Mouse (Mus musculus) hindbrain, embryonic 12.5 days (tissue): ENCODE data around the gene Smad3. TPM values are rescaled to one million over a fixed set of nuclear protein-coding genes. Genes with fewer than 3 reads are reported as not detected.

ENCODE experiments used
- ATAC-seq: fragments of 200-750 bp; cut with Nextera tagmentation; 2 replicates; pipeline ENCODE4 v1.8.0; 2017; ENCODE audit warnings: moderate TSS enrichment; ENCODE audit not compliant: low FRiP score
- H3K27ac ChIP-seq: fragments of 300-500 bp; sonication (generic); 2 replicates; pipeline ENCODE4 v1.5.1; 2016; ENCODE audit warnings: mild to moderate bottlenecking
- H3K27me3 ChIP-seq: fragments of 300-500 bp; sonication (generic); 2 replicates; pipeline ENCODE4 v1.6.1; 2016; ENCODE audit warnings: mild to moderate bottlenecking
- H3K36me3 ChIP-seq: fragments of 300-500 bp; sonication (generic); 2 replicates; pipeline ENCODE4 v1.6.1; 2016; ENCODE audit warnings: mild to moderate bottlenecking
- H3K4me1 ChIP-seq: fragments of 300-500 bp; sonication (generic); 2 replicates; pipeline ENCODE4 v1.6.1; 2016
- H3K4me2 ChIP-seq: fragments of 300-500 bp; sonication (generic); replicated peaks from 2 replicates; pipeline ENCODE4 v1.6.1; 2016; ENCODE audit warnings: mild to moderate bottlenecking
- H3K4me3 ChIP-seq: fragments of 300-500 bp; sonication (generic); 2 replicates; pipeline ENCODE4 v1.5.1; 2016; ENCODE audit warnings: mild to moderate bottlenecking
- H3K9ac ChIP-seq: fragments of 300-500 bp; sonication (generic); 2 replicates; pipeline ENCODE4 v1.6.1; 2016; ENCODE audit warnings: mild to moderate bottlenecking, moderate library complexity
- H3K9me3 ChIP-seq: fragments of 300-500 bp; sonication (generic); replicated peaks from 2 replicates; pipeline ENCODE4 v1.6.1; 2016; ENCODE audit warnings: mild to moderate bottlenecking
- WGBS: fragments of 180-500 bp; shearing (Covaris S2); methylation state at CpG from one replicate; pipeline ENCODE4 v1.1.7; 2016; 5-methylcytosine and 5-hydroxymethylcytosine counted together
- polyA plus RNA-seq: library from polyadenylated mRNA; unstranded; fragments of >200 nt; fragmentation: Nextera tagmentation; extraction: Ambion mirVana; gene quantifications from 2 replicates; pipeline ENCODE4 v1.2.1, GENCODE M21; 2016

Smad3 gene
- polyA plus RNA-seq, 1 experiment from 2014 or later = 25.4 TPM

GRCm38 (mm10) chr9:63678076-63678475 lies 79.7 kb downstream of the Smad3 start:
- WGBS = 95% methylated on average over 1 of the region's 1 CpGs
- no peak for ATAC-seq
- H3K4me2 ChIP-seq = no peak overlapping the region

DNA sequence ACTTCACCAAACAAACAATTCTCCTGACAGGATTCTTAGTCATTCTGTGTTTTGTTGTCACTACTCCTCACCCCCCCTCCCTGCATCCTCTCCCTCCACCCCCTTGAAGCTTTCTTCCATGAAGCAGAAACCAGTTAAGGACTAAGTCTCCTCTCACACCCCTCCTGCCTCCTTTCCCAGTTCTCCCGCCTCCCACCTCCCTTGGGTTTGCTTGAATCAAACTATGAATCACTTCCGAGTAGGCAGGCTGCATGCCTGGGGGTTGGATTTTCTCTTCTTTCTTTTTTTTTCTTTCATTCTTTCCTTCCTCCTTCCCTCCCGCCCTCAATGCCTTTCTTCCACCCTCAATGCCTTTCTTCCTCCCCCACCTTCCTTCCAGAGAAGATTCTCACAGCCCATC lies 80.2 kb downstream of the Smad3 start:
- ATAC-seq = no peak
- H3K4me1 ChIP-seq = peaks cover 10% of the 10 kb centered on the region; the same call in 1 of the 2 replicates
- no peaks in the 10 kb centered on the region for H3K36me3 ChIP-seq
- no peaks in the 10 kb centered on the region for H3K9me3 ChIP-seq
- WGBS = 61% methylated on average over 3 of the region's 3 CpGs
- H3K9ac ChIP-seq = no peak overlapping the region
- no peak overlapping the region for H3K4me2 ChIP-seq
- H3K4me3 ChIP-seq = no peak overlapping the region
- no peaks in the 10 kb centered on the region for H3K27me3 ChIP-seq
- no peak overlapping the region for H3K27ac ChIP-seq

More at GRCm38 (mm10) chr9:63678076-63678475, 79.7 kb downstream of the Smad3 start:
- Histone ChIP-seq H3K27me3 (no peaks in the 10 kb centered on the region), H3K9ac (no peak overlapping the region), H3K36me3 (no peaks in the 10 kb centered on the region), H3K9me3 (no peaks in the 10 kb centered on the region), H3K4me1 (peaks cover 7% of the 10 kb centered on the region; the same call in 1 of the 2 replicates), H3K27ac (no peak overlapping the region), H3K4me3 (no peak overlapping the region)

DNA sequence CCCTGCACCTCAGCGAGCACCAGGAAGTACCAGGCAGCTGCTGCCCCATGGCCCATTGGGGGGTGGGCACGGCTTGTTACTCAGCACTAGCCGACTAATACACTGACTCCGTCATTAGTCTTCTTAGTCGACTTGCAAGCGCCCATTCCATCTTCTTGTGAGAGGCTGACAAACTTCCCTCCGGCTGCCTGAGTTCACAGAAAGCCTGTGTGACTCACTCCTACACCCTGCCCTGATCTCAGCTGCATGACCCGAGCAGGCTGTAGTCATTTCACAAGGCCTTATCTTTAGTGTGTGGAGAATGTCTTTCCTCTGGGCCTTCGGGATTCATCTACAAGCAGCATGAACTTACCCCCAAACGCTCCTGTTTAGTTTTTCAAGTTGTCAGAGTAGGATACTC lies 83.2 kb downstream of the Smad3 start:
- Histone ChIP-seq H3K27me3 (no peaks in the 10 kb centered on the region), H3K4me1 (peaks cover 13% of the 10 kb centered on the region; the same call in 1 of the 2 replicates), H3K36me3 (no peaks in the 10 kb centered on the region), H3K4me2 (no peak overlapping the region), H3K9ac (no peak overlapping the region), H3K9me3 (no peaks in the 10 kb centered on the region), H3K27ac (no peak overlapping the region), H3K4me3 (no peak overlapping the region)
- 90% methylated on average over 10 of the region's 10 CpGs for WGBS
- ATAC-seq = no peak

DNA sequence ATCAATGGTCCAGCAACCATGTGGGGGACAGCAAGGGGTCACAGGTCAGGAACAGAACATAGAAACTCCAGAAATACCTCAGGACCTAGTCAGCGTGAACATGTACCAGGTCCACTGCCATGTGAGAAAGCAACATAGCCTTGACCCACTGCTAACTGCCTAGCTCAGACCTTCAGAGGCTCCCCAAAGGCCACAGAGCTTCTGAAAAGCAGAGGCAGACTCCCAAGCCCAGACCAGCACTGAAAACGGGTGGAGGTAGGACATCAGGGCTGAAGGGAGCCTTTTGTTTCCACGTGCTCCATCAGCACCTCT lies 84.3 kb downstream of the Smad3 start:
- ATAC-seq = no peak
- WGBS = 79% methylated on average over 3 of the region's 3 CpGs

GRCm38 (mm10) chr9:63672797-63673493 lies 84.8 kb downstream of the Smad3 start:
- H3K9me3 ChIP-seq = no peaks in the 10 kb centered on the region
- no peaks in the 10 kb centered on the region for H3K36me3 ChIP-seq
- no peak overlapping the region for H3K4me3 ChIP-seq
- no peak overlapping the region; the same call in 1 of the 2 replicates for H3K27ac ChIP-seq
- WGBS = 75% methylated on average over 8 of the region's 8 CpGs
- H3K9ac ChIP-seq = no peak overlapping the region
- no peak overlapping the region for H3K4me2 ChIP-seq
- ATAC-seq = no peak
- peaks cover 26% of the 10 kb centered on the region for H3K4me1 ChIP-seq
- H3K27me3 ChIP-seq = no peaks in the 10 kb centered on the region

More for the DNA sequence above, 84.3 kb downstream of the Smad3 start:
- Histone ChIP-seq H3K9ac (no peak overlapping the region), H3K27me3 (no peaks in the 10 kb centered on the region), H3K9me3 (no peaks in the 10 kb centered on the region), H3K27ac (no peak overlapping the region), H3K4me3 (no peak overlapping the region), H3K4me1 (peaks cover 22% of the 10 kb centered on the region), H3K4me2 (no peak overlapping the region), H3K36me3 (no peaks in the 10 kb centered on the region)

DNA sequence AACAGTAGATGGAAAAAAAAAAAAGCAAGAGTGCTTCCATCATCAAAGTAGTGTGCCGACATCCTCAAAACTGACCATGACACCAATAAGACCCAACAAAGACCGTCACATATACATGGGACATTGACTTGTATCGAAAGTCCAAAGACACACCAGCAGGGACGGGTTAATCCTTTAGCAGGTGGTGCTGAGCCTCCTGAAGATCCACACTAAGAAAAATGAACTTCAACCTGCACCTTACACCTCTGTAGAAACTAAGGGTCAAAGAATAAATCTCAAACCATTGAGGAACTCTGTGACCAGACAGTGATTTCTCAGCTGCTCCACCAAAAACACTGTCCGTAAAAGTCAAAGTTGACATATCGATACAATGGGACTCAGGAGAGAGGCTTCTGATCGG lies 88.0 kb downstream of the Smad3 start:
- Histone ChIP-seq H3K9me3 (no peaks in the 10 kb centered on the region), H3K9ac (no peak overlapping the region), H3K4me3 (no peak overlapping the region), H3K36me3 (no peaks in the 10 kb centered on the region), H3K4me1 (peaks cover 58% of the 10 kb centered on the region), H3K27ac (no peak overlapping the region), H3K4me2 (no peak overlapping the region), H3K27me3 (no peaks in the 10 kb centered on the region)
- no peak for ATAC-seq
- 94% methylated on average over 7 of the region's 7 CpGs for WGBS

DNA sequence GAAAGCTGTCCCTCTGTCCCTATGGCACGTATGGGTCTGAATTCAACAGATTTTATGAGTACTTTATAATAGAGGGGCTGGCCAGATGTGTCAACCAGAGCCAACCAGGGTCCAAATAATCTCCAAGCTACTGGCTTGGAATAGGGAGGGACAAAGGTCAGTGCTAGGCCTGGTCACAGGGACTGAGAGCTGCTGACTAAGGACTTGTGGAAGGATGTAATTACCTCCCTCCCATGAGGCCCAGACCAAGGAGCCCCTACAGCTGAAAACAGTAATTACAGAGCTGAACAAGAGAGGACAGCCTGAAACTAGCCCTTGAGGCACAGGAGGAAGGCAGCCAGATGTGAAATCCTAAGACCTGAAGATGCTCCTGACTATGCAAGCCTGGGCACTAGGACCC lies 89.2 kb downstream of the Smad3 start:
- peaks cover 66% of the 10 kb centered on the region for H3K4me1 ChIP-seq
- no peaks in the 10 kb centered on the region for H3K27me3 ChIP-seq
- ATAC-seq = no peak
- no peaks in the 10 kb centered on the region for H3K36me3 ChIP-seq
- H3K4me3 ChIP-seq = no peak overlapping the region
- no peak overlapping the region for H3K4me2 ChIP-seq
- no peak overlapping the region for H3K9ac ChIP-seq
- no peak overlapping the region for H3K27ac ChIP-seq
- 67% methylated on average over 1 of the region's 1 CpGs for WGBS
- no peaks in the 10 kb centered on the region for H3K9me3 ChIP-seq

- no peak overlapping the region for H3K27ac ChIP-seq
- H3K9me3 ChIP-seq = no peaks in the 10 kb centered on the region
- H3K4me1 ChIP-seq = peaks cover 63% of the 10 kb centered on the region
- no peak overlapping the region for H3K4me3 ChIP-seq
- no peaks in the 10 kb centered on the region for H3K27me3 ChIP-seq
- H3K9ac ChIP-seq = no peak overlapping the region
- no peaks in the 10 kb centered on the region for H3K36me3 ChIP-seq
- 77% methylated on average over 8 of the region's 8 CpGs for WGBS
- no peak for ATAC-seq
- H3K4me2 ChIP-seq = no peak overlapping the region
Measured at GRCm38 (mm10) chr9:63667373-63667724, 90.4 kb downstream of the Smad3 start.

DNA sequence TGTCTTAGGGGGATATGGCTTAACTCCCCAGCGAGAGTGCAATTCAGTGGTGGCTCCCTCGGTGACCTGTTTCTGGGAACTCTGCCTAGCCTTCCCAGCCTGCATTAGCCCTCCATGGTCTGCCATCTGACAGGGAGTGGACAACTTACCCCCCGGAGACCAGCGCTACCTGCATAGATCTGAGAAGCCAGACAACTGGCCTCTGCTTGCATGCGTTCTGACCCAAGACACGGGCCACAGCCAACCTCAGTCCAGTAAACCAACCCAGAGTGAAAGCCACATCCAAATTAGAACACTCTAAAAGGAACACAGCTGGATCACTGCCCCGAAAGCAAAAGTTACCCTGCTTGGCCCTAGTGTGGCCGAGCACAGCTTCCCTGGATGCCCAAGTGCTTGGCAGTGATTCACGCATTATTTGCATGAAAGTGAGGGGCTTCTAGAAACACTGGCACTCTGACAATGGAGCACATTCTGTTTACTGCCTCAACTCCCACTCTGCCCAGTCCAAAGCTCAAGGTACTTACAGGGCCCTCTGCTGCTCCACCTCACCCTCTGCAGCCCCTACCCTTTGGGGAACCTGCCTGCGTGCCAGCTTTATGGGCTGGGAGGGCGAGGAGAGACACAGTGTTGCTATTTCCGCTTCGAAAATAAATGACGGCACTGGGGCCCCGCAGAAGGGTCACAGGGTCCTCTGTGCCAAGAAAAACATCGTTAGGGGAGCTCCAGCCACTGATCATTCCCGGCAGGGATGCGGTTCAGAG lies 91.0 kb downstream of the Smad3 start:
- no peaks in the 10 kb centered on the region for H3K9me3 ChIP-seq
- no peak overlapping the region for H3K9ac ChIP-seq
- 0 out of 2 replicates have a peak overlapping the region, but pooled peaks have one; percentile 12 for H3K27ac ChIP-seq
- H3K27me3 ChIP-seq = no peaks in the 10 kb centered on the region
- WGBS = 73% methylated on average over 18 of the region's 18 CpGs
- peaks cover 61% of the 10 kb centered on the region for H3K4me1 ChIP-seq
- no peak overlapping the region for H3K4me2 ChIP-seq
- H3K36me3 ChIP-seq = no peaks in the 10 kb centered on the region
- no peak overlapping the region for H3K4me3 ChIP-seq
- no peak for ATAC-seq

DNA sequence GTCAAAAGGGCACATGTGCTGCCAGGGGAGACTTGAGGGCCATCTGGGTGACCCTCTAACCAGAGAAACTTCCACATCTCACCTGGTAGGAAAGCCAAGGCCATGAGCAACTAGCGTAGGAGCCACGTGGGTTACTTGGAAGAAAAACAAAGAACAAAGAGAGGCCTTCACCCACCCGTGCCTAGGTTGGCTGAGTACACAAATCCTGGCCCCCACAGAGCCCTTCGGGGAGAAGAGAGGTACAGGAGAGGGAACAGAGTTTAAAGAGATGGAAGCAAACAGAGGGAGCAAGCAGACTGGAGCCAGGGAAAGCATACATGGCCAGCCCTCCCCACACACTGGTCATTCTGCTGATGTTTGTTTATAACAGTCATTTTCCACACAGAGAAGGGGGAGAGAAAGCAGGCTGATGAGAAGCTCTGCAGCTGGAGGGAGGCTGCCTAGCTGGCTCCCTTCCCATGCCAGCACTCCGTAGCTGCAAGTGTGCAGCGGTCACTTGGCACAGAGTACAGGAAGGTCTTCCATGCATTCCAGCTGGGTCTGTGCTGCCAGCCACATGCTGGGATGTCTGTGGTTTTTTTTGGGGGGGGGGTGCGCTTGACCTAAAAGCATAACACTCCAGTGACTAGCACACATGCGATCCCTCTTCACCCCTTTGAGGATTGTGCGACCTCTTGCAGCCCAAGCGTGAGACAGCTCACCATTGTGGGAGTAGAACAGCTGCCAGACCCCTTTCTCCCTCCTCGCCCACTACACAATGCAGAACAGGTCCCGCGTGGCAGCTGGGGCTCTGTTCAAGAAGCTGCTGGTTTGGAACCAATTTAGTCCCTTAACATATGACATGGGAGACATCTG lies 92.8 kb downstream of the Smad3 start:
- Histone ChIP-seq H3K9me3 (no peaks in the 10 kb centered on the region), H3K4me3 (no peak overlapping the region), H3K27me3 (no peaks in the 10 kb centered on the region), H3K9ac (no peak overlapping the region), H3K36me3 (peaks cover 6% of the 10 kb centered on the region; the same call in 1 of the 2 replicates), H3K27ac (peak overlapping the region; percentile 64), H3K4me1 (peaks cover 61% of the 10 kb centered on the region), H3K4me2 (no peak overlapping the region)
- 37% methylated on average over 13 of the region's 13 CpGs for WGBS
- peak; percentile 50 for ATAC-seq

GRCm38 (mm10) chr9:63664300-63664745 lies 93.5 kb downstream of the Smad3 start:
- ATAC-seq = no peak
- Histone ChIP-seq H3K27ac (0 out of 2 replicates have a peak overlapping the region, but pooled peaks have one; percentile 64), H3K27me3 (no peaks in the 10 kb centered on the region), H3K4me3 (no peak overlapping the region), H3K4me1 (peaks cover 58% of the 10 kb centered on the region), H3K9ac (no peak overlapping the region), H3K4me2 (no peak overlapping the region), H3K9me3 (no peaks in the 10 kb centered on the region), H3K36me3 (peaks cover 6% of the 10 kb centered on the region; the same call in 1 of the 2 replicates)
- 80% methylated on average over 2 of the region's 2 CpGs for WGBS

DNA sequence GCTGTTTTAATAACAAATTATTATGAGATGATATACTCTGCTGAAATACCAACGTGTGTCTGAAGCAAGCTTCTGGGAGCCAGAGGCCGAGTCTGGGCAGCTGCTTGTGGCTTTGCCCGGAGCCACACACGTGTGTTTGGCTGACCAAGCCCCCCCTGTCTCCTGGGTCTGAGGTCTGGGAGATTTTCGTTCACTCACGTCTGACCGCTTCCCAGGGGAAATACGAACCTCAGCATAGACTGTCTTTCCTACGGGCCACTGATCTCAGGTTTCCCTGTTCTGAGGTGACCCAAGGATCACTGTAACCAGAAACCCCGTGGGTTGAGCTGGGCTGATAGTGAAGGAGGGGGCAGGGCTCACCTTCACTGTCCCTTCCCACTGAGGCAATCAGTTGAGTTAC lies 94.6 kb downstream of the Smad3 start:
- WGBS = 69% methylated on average over 10 of the region's 10 CpGs
- H3K4me3 ChIP-seq = no peak overlapping the region
- H3K4me2 ChIP-seq = no peak overlapping the region
- H3K9me3 ChIP-seq = no peaks in the 10 kb centered on the region
- no peaks in the 10 kb centered on the region for H3K27me3 ChIP-seq
- no peak for ATAC-seq
- no peak overlapping the region for H3K9ac ChIP-seq
- H3K27ac ChIP-seq = no peak overlapping the region
- H3K36me3 ChIP-seq = peaks cover 6% of the 10 kb centered on the region; the same call in 1 of the 2 replicates
- peaks cover 48% of the 10 kb centered on the region for H3K4me1 ChIP-seq
